Mouse (Mus musculus) erythroblast, embryonic 14.5 days (primary cell): Measurements from ENCODE around the gene Psap. TPM values are rescaled to one million over a fixed set of nuclear protein-coding genes. Genes with fewer than 3 reads are reported as not detected.
"Not testable (repeated sequence)": the region's sequence is repeated elsewhere in the genome, so short reads cannot be mapped to it uniquely, and the experiment has no call there.

ENCODE experiments used
- H3K27me3 ChIP-seq: 2 replicates; pipeline ENCODE4 v1.6.1; 2012; ENCODE audit warnings: inconsistent platforms; ENCODE audit not compliant: control insufficient read depth
- H3K36me3 ChIP-seq: 2 replicates; pipeline ENCODE4 v1.6.1; 2012; ENCODE audit warnings: mild to moderate bottlenecking, inconsistent platforms; ENCODE audit not compliant: control insufficient read depth
- H3K4me1 ChIP-seq: 2 replicates; pipeline ENCODE4 v1.6.1; 2012; ENCODE audit warnings: inconsistent platforms; ENCODE audit not compliant: control insufficient read depth
- H3K4me3 ChIP-seq: replicated peaks from 2 replicates; pipeline ENCODE3; 2012; ENCODE audit warnings: moderate library complexity, mild to moderate bottlenecking, inconsistent platforms
- H3K9me3 ChIP-seq: 2 replicates; pipeline ENCODE4 v1.6.1; 2012; ENCODE audit warnings: low read length, inconsistent platforms, mixed read lengths; ENCODE audit not compliant: control insufficient read depth
- GATA1 ChIP-seq: IDR thresholded peaks from 2 replicates; pipeline ENCODE4 v1.6.1; 2012; ENCODE audit warnings: low read length, inconsistent platforms, mixed read lengths
- TAL1 ChIP-seq: IDR thresholded peaks from 3 replicates; pipeline ENCODE4 v1.6.1; 2012; ENCODE audit warnings: low read length, inconsistent platforms, mixed read lengths
- polyA plus RNA-seq: library from polyadenylated mRNA; stranded (reverse); fragments of >175 nt; gene quantifications from 2 replicates; pipeline ENCODE4 v1.2.3, GENCODE M21; 2012

The Psap gene
- polyA plus RNA-seq, 1 experiment, result 8.6 TPM

- no peaks in the 10 kb centered on the region for H3K27me3 ChIP-seq
- no peaks in the 10 kb centered on the region for H3K36me3 ChIP-seq
- H3K4me1 ChIP-seq, result no peaks in the 10 kb centered on the region
- no peak overlapping the region for H3K4me3 ChIP-seq
- H3K9me3 ChIP-seq, result peaks cover 5% of the 10 kb centered on the region
- TF ChIP-seq TAL1 (no peak), GATA1 (no peak)
These were observed 32.4 kb upstream of the Psap start for GRCm38 (mm10) chr10:60245041-60245440.

DNA sequence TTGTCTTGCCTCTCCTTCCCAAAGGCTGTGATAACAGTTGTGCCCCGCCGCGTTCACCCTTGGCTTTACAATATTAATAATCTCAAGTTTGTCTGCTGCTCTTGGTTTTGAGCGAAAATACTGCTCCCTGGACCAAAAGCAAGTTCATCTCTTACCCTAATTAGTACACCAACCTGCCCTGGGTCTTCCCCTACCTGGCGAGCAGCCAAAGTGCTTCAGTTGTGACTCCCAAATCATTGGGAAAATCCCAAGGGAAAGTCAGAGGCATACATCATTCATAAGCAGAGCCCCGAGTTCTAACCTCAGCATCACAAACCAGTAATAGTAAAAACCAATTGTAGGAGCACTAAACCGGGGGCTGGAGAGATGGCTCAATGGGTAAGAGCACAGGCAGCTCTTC is 31.8 kb upstream of the Psap start:
- Histone ChIP-seq H3K27me3 (no peaks in the 10 kb centered on the region), H3K4me1 (no peaks in the 10 kb centered on the region), H3K36me3 (no peaks in the 10 kb centered on the region), H3K4me3 (no peak overlapping the region), H3K9me3 (peaks cover 5% of the 10 kb centered on the region)
- TF ChIP-seq GATA1 (no peak), TAL1 (no peak)

DNA sequence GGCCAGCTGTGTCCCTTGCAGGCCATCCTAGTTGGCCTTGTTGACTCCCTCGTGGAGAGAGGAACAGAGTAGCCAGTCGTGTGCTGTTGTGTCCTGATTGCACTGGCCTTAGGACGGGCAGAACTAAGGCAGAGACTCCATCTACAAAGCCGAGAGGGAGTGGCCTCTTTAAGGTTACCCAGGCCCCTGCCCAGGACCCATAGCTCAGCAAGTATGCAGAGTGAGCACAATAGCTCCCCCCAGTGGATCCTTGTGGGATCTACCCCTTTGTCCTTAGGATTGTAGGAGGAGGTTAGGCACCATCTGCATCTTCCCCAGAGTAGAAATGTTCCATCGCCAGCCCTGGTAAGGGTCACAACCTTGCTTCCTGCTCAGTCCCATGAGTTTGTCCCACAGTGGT is 30.9 kb upstream of the Psap start:
- Histone ChIP-seq H3K9me3 (peaks cover 5% of the 10 kb centered on the region), H3K27me3 (no peaks in the 10 kb centered on the region), H3K4me1 (no peaks in the 10 kb centered on the region), H3K36me3 (no peaks in the 10 kb centered on the region), H3K4me3 (no peak overlapping the region)
- TF ChIP-seq GATA1 (no peak), TAL1 (no peak)

DNA sequence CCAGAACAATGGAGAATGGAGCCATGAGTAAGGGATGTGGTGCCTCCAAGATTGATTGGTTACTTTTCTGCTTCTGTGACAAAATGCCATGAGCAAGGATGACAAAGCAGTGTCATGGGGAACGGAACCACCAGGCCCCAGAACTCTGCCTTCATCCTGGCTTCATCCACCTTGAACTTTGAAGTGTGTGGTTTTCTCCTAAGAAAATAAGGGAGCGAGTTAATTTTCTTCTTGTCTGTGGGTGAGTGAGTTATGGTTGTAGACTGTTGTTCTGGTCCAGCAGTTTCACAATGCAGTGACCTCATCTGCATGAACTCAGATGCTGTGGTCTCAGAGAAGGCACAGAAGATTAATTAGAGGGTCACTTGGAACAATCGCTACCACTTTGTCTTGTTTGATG is 29.1 kb upstream of the Psap start:
- not testable (repeated sequence) for H3K4me3 ChIP-seq, H3K4me1 ChIP-seq, H3K27me3 ChIP-seq, H3K36me3 ChIP-seq, H3K9me3 ChIP-seq

DNA sequence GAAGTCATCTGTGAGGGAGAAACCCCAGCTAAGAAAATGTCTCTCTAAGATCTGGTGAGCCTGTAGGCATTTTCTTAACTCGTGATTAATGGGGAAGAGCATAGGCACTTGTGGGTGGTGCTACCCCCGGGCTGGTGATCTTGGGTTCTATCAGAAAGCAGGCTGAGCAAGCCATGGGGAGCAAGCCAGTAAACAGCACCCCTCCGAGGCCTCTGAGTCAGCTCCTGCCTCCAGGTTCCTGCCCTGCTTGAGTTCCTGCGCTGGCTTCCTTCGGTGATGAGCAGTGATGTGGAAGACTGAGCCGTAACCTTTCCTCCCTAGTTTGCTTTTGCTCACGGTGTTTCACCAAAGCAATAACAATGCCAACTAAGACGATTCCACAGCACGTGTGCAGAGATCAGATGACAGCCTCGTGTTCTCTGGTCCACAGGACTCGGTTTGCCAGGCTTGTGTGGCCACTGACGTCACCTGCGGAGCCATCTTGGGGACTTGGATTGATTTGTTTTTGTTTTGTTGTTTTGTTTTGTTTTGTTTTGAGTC is 26.9 kb upstream of the Psap start:
- H3K4me3 ChIP-seq, result no peak overlapping the region
- H3K27me3 ChIP-seq, result no peaks in the 10 kb centered on the region
- H3K4me1 ChIP-seq, result peaks cover 2% of the 10 kb centered on the region; the same call in 1 of the 2 replicates
- no peaks in the 10 kb centered on the region for H3K36me3 ChIP-seq
- TF ChIP-seq GATA1, result no peak
- TF ChIP-seq TAL1, result no peak
- H3K9me3 ChIP-seq, result no peaks in the 10 kb centered on the region

GRCm38 (mm10) chr10:60252187-60252586 is 25.2 kb upstream of the Psap start:
- Histone ChIP-seq H3K36me3 (no peaks in the 10 kb centered on the region), H3K4me1 (peaks cover 17% of the 10 kb centered on the region), H3K9me3 (no peaks in the 10 kb centered on the region), H3K27me3 (no peaks in the 10 kb centered on the region), H3K4me3 (no peak overlapping the region)
- TF ChIP-seq TAL1, result no peak
- TF ChIP-seq GATA1, result no peak

DNA sequence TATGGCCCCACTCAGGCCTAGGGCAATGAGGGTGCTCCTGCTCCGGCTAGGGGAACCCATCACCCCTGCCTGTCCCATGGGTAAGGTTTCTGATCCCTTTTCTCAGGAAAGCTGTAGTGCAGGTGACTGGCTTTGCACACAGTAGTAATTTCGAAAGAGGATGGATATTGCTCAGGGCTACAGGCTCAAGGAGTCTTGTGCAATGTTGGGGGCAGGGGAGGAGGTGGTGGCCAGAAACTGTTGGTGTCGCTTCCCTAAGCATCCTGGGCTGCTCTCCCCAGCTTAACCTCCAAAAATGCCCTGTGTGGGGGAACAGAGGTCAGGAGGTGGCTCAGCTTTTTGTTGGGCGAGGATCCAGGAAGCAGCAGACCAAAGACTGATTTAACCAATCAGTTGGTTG is 24.8 kb upstream of the Psap start:
- H3K36me3 ChIP-seq, result no peaks in the 10 kb centered on the region
- H3K4me3 ChIP-seq, result no peak overlapping the region
- TF ChIP-seq GATA1 (no peak), TAL1 (no peak)
- no peaks in the 10 kb centered on the region for H3K9me3 ChIP-seq
- peaks cover 21% of the 10 kb centered on the region for H3K4me1 ChIP-seq
- no peaks in the 10 kb centered on the region for H3K27me3 ChIP-seq

DNA sequence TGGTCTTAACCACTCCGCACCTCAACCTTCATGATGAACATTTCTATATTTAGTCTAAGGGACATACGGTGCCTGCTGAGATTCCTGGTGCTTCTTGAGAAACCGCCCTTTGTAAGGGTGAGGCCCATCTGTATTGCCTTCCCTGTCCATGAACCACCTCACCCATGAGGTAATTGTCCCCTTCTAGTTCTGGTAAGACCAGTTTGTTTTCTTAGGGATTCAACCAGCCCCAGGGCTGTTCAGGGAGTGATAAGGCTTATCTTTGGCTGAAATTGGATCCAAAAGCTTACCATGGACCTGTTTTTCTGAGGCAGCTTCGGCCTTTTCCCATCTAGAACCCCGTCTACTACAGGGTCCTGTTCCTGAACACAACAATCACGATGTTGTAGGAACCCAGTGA is 21.3 kb upstream of the Psap start:
- no peak overlapping the region for H3K4me3 ChIP-seq
- no peak for TF ChIP-seq GATA1
- no peak for TF ChIP-seq TAL1
- H3K36me3 ChIP-seq, result no peaks in the 10 kb centered on the region
- H3K9me3 ChIP-seq, result no peaks in the 10 kb centered on the region
- 0 out of 2 replicates have a peak, but pooled peaks cover 2% of the 10 kb centered on the region for H3K27me3 ChIP-seq
- H3K4me1 ChIP-seq, result peaks cover 21% of the 10 kb centered on the region

DNA sequence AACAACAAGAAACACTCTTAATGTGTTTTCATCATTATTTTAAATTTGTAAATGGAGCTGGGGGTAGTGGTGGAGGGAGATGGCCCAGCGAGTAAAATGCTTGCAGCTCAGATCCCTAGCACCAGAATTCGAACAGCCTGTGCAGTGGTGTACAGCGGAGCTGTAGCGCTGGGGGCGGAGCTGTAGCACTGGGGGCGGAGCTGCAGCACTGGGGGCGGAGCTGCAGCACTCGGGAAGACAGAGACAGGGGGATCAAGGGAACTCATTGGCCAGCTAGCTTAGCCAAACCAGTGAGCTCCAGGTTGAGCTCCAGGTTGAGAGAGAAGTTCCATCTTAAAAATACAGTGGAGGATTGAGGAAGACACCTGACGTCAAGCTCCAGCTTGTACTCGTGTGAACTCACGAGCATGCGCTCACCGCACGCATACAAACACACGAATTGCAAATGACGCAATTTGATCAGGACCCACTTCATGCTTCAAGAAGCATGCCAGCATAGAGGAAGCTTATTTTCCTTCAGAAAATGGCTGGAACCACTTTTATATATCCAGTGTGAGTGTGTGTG is 20.1 kb upstream of the Psap start:
- Histone ChIP-seq H3K9me3 (no peaks in the 10 kb centered on the region), H3K4me3 (no peak overlapping the region), H3K27me3 (0 out of 2 replicates have a peak, but pooled peaks cover 2% of the 10 kb centered on the region), H3K36me3 (no peaks in the 10 kb centered on the region), H3K4me1 (peaks cover 21% of the 10 kb centered on the region)
- no peak for TF ChIP-seq TAL1

DNA sequence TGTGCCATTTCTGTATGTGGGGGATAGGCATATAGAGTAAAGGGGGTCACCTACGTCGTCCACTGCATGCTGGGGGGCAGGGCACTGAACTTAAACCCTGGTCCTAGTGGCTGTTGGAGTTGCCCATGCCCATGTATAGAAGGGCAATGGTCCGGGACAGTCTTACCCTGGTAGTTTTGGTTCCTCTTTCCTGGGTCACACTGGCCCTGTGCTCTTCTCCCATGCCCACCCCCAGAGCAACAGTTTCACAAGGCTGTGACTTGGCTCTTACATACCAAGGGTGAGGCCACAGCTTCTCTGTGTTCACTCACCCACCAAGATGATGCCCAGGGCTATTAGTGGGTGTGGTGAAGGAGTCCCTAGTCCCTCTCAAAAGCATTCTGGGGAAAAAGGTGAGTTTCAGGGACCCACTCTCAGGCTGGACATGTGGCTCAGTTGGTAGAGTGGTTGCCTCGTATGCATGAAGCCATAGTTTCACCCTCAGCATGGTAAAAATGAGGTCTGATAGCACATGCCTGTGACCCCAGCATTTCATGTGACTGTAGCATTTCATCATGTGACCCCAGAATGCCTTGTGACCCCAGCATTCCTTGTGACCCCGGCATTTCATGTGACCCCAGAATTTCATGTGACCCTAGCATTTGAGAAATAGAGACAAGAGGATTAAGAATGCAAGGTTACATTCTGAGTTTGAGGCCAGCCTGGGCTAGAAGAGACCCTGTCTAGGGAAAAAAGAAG is 16.7 kb upstream of the Psap start:
- Histone ChIP-seq H3K9me3 (no peaks in the 10 kb centered on the region), H3K4me1 (peaks cover 18% of the 10 kb centered on the region), H3K4me3 (no peak overlapping the region), H3K27me3 (0 out of 2 replicates have a peak, but pooled peaks cover 2% of the 10 kb centered on the region), H3K36me3 (no peaks in the 10 kb centered on the region)
- TF ChIP-seq TAL1 (no peak), GATA1 (no peak)
